Mouse (Mus musculus) adrenal gland, adult 2 months (tissue): ENCODE results near the gene Hecw2. TPM values are rescaled to one million over a fixed set of nuclear protein-coding genes. Genes with fewer than 3 reads are reported as not detected.

ENCODE experiments used
- DNase-seq: peaks from one replicate; pipeline ENCODE4 v3.0.0; 2021
- polyA plus RNA-seq: library from polyadenylated mRNA; depleted of rRNA; stranded (reverse); fragments of >200 nt; gene quantifications from 2 replicates; pipeline ENCODE4 v1.2.3, GENCODE M21; 2012
- total RNA-seq, 2 experiments: library from RNA; stranded (reverse); gene quantifications; 2 replicates each; pipeline ENCODE4 v1.2.3; 2021

The Hecw2 gene
- total and polyA plus RNA-seq, 3 experiments: 0.89 to 9.1 (median 7.2) TPM

- DNase-seq: no peak
Observed at GRCm38 (mm10) chr1:54118342-54118973, 76.5 kb downstream of the Hecw2 start.

- no peak for DNase-seq
Observed at GRCm38 (mm10) chr1:54110920-54111605, 83.9 kb downstream of the Hecw2 start.

- DNase-seq: no peak
Observed at GRCm38 (mm10) chr1:54109255-54109654, 85.7 kb downstream of the Hecw2 start.

- DNase-seq: no peak
Observed at GRCm38 (mm10) chr1:54106756-54107155, 88.2 kb downstream of the Hecw2 start.

GRCm38 (mm10) chr1:54079708-54080107, 115.3 kb downstream of the Hecw2 start:
- peak; percentile 11 for DNase-seq

GRCm38 (mm10) chr1:54074456-54074855, 120.5 kb downstream of the Hecw2 start:
- peak; percentile 2 for DNase-seq

- no peak for DNase-seq
Observed at GRCm38 (mm10) chr1:54070121-54070520, 124.8 kb downstream of the Hecw2 start.

GRCm38 (mm10) chr1:54068248-54068647, 126.7 kb downstream of the Hecw2 start:
- DNase-seq: no peak

GRCm38 (mm10) chr1:54065434-54065833, 129.5 kb downstream of the Hecw2 start:
- DNase-seq: no peak

- DNase-seq: no peak
Observed at GRCm38 (mm10) chr1:54061078-54061477, 133.9 kb downstream of the Hecw2 start.

GRCm38 (mm10) chr1:54059731-54060130, 135.2 kb downstream of the Hecw2 start:
- no peak for DNase-seq

GRCm38 (mm10) chr1:54052771-54053170, 142.2 kb downstream of the Hecw2 start:
- no peak for DNase-seq

- DNase-seq: peak; percentile 22
Observed at GRCm38 (mm10) chr1:54046923-54047322, 148.0 kb downstream of the Hecw2 start.

GRCm38 (mm10) chr1:54039062-54039461, 155.9 kb downstream of the Hecw2 start:
- peak; percentile 27 for DNase-seq

GRCm38 (mm10) chr1:54017686-54018085, 177.3 kb downstream of the Hecw2 start:
- DNase-seq: no peak

GRCm38 (mm10) chr1:54015739-54016138, 179.2 kb downstream of the Hecw2 start:
- DNase-seq: no peak

GRCm38 (mm10) chr1:54012414-54012813, 182.6 kb downstream of the Hecw2 start:
- no peak for DNase-seq

GRCm38 (mm10) chr1:54009418-54010064, 185.4 kb downstream of the Hecw2 start:
- DNase-seq: no peak

- DNase-seq: no peak
Observed at GRCm38 (mm10) chr1:54005860-54006386, 189.0 kb downstream of the Hecw2 start.

GRCm38 (mm10) chr1:54003288-54003687, 191.7 kb downstream of the Hecw2 start:
- DNase-seq: no peak

- DNase-seq: no peak
Observed at GRCm38 (mm10) chr1:54002077-54002476, 192.9 kb downstream of the Hecw2 start.

GRCm38 (mm10) chr1:53997239-53997638, 197.7 kb downstream of the Hecw2 start:
- DNase-seq: no peak
